Mouse (Mus musculus) lung, embryonic 14.5 days (tissue): ENCODE measurements around the gene Farp2. TPM values are rescaled to one million over a fixed set of nuclear protein-coding genes. Genes with fewer than 3 reads are reported as not detected.
"Not testable (repeated sequence)": the region's sequence is repeated elsewhere in the genome, so short reads cannot be mapped to it uniquely, and the experiment has no call there.

Source experiments
- ATAC-seq: fragments of 200-750 bp; cut with Nextera tagmentation; 2 replicates; pipeline ENCODE4 v1.8.0; 2017; ENCODE audit warnings: mild to moderate bottlenecking, moderate TSS enrichment, moderate library complexity; ENCODE audit not compliant: insufficient read depth
- DNase-seq: peaks from one replicate; pipeline ENCODE4 v3.0.0-alpha.2; 2015
- H3K27ac ChIP-seq: fragments of 300-500 bp; sonication (generic); 2 replicates; pipeline ENCODE4 v1.5.1; 2014; ENCODE audit warnings: low read depth, mild to moderate bottlenecking, moderate library complexity
- H3K27me3 ChIP-seq: fragments of 300-500 bp; sonication (generic); 2 replicates; pipeline ENCODE4 v1.6.1; 2014; ENCODE audit warnings: low read length, control low read depth; ENCODE audit not compliant: insufficient read depth
- H3K36me3 ChIP-seq: fragments of 300-500 bp; sonication (generic); 2 replicates; pipeline ENCODE4 v1.6.1; 2014; ENCODE audit warnings: control low read depth; ENCODE audit not compliant: insufficient read depth
- H3K4me1 ChIP-seq: fragments of 300-500 bp; sonication (generic); 2 replicates; pipeline ENCODE4 v1.6.1; 2014; ENCODE audit warnings: antibody characterized with exemption, control low read depth; ENCODE audit not compliant: insufficient read depth
- H3K4me2 ChIP-seq: fragments of 300-500 bp; sonication (generic); 2 replicates; pipeline ENCODE4 v1.6.1; 2014; ENCODE audit warnings: mild to moderate bottlenecking
- H3K4me3 ChIP-seq: fragments of 300-500 bp; sonication (generic); 2 replicates; pipeline ENCODE4 v1.5.1; 2014; ENCODE audit warnings: low read depth, low read length
- H3K9ac ChIP-seq: fragments of 300-500 bp; sonication (generic); 2 replicates; pipeline ENCODE4 v1.6.1; 2014
- H3K9me3 ChIP-seq: fragments of 300-500 bp; sonication (generic); 2 replicates; pipeline ENCODE4 v1.6.1; 2016; ENCODE audit warnings: low read depth, low read length, control low read depth
- CTCF ChIP-seq: IDR thresholded peaks from 2 replicates; pipeline ENCODE4 v1.5.1; 2016; ENCODE audit warnings: antibody characterized with exemption, low read depth
- WGBS: fragments of 180-500 bp; shearing (Covaris S2); extraction: QIAGEN DNeasy Blood & Tissue Kit; methylation state at CpG from one replicate; pipeline ENCODE4 v1.1.7; 2014; 5-methylcytosine and 5-hydroxymethylcytosine counted together
- polyA plus RNA-seq: library from polyadenylated mRNA; unstranded; fragments of >200 nt; fragmentation: Nextera tagmentation; extraction: Ambion mirVana; gene quantifications from 2 replicates; pipeline ENCODE4 v1.2.1, GENCODE M21; 2014

Farp2 gene
- polyA plus RNA-seq, 1 experiment from 2014 or later, result 6.8 TPM

GRCm38 (mm10) chr1:93654275-93654674 lies 142.4 kb downstream of the Farp2 start:
- DNase-seq (no peak), ATAC-seq (no peak)
- no peak overlapping the region for H3K27ac ChIP-seq
- no peak overlapping the region for H3K4me3 ChIP-seq
- no peaks in the 10 kb centered on the region for H3K4me1 ChIP-seq
- H3K9ac ChIP-seq, result no peak overlapping the region
- H3K9me3 ChIP-seq, result no peaks in the 10 kb centered on the region
- WGBS, result 27% methylated on average over 2 of the region's 2 CpGs
- no peak overlapping the region for H3K4me2 ChIP-seq
- H3K36me3 ChIP-seq, result no peaks in the 10 kb centered on the region
- H3K27me3 ChIP-seq, result no peaks in the 10 kb centered on the region
- no peak for TF ChIP-seq CTCF

- Histone ChIP-seq H3K4me2 (no peak overlapping the region), H3K9me3 (no peaks in the 10 kb centered on the region), H3K36me3 (no peaks in the 10 kb centered on the region), H3K4me3 (no peak overlapping the region), H3K9ac (no peak overlapping the region), H3K27me3 (no peaks in the 10 kb centered on the region), H3K27ac (no peak overlapping the region), H3K4me1 (no peaks in the 10 kb centered on the region)
- TF ChIP-seq CTCF, result no peak
- DNase-seq, result no peak
- WGBS, result 51% methylated on average over 2 of the region's 2 CpGs
- ATAC-seq, result no peak
These were observed 142.9 kb downstream of the Farp2 start for GRCm38 (mm10) chr1:93654798-93655197.

- H3K9ac ChIP-seq, result no peak overlapping the region
- no peak for DNase-seq
- TF ChIP-seq CTCF, result no peak
- H3K9me3 ChIP-seq, result no peaks in the 10 kb centered on the region
- H3K27me3 ChIP-seq, result no peaks in the 10 kb centered on the region
- 51% methylated on average over 7 of the region's 7 CpGs for WGBS
- no peaks in the 10 kb centered on the region for H3K36me3 ChIP-seq
- no peak overlapping the region for H3K4me3 ChIP-seq
- H3K4me1 ChIP-seq, result no peaks in the 10 kb centered on the region; the same call in 1 of the 2 replicates
- H3K27ac ChIP-seq, result no peak overlapping the region
- no peak overlapping the region for H3K4me2 ChIP-seq
- ATAC-seq, result no peak
These were observed 144.6 kb downstream of the Farp2 start for GRCm38 (mm10) chr1:93656325-93657024.

GRCm38 (mm10) chr1:93657025-93657360 lies 145.1 kb downstream of the Farp2 start:
- WGBS, result 70% methylated on average over 5 of the region's 5 CpGs
- Histone ChIP-seq H3K27me3 (no peaks in the 10 kb centered on the region), H3K4me3 (no peak overlapping the region), H3K27ac (no peak overlapping the region), H3K4me1 (no peaks in the 10 kb centered on the region; the same call in 1 of the 2 replicates), H3K36me3 (no peaks in the 10 kb centered on the region), H3K4me2 (no peak overlapping the region), H3K9ac (no peak overlapping the region), H3K9me3 (no peaks in the 10 kb centered on the region)
- ATAC-seq, result no peak
- no peak for TF ChIP-seq CTCF
- no peak for DNase-seq

GRCm38 (mm10) chr1:93658559-93658958 lies 146.7 kb downstream of the Farp2 start, which contains the start of gene Stk25:
Gene Stk25, minus strand, starts transcription at chr1:93658659.
- H3K36me3 ChIP-seq, H3K4me1 ChIP-seq, H3K4me2 ChIP-seq, H3K9ac ChIP-seq, H3K4me3 ChIP-seq, H3K9me3 ChIP-seq, ATAC-seq, DNase-seq, H3K27me3 ChIP-seq, H3K27ac ChIP-seq: not testable (repeated sequence)

- Histone ChIP-seq H3K36me3 (no peaks in the 10 kb centered on the region), H3K27me3 (no peaks in the 10 kb centered on the region), H3K9ac (no peak overlapping the region), H3K4me3 (no peak overlapping the region), H3K4me1 (no peaks in the 10 kb centered on the region), H3K9me3 (no peaks in the 10 kb centered on the region), H3K27ac (peak overlapping the region; percentile 88), H3K4me2 (peak overlapping the region; percentile 23)
- ATAC-seq, result peak; percentile 51
- WGBS, result 25% methylated on average over 13 of the region's 13 CpGs
- DNase-seq, result peak; percentile 53
- no peak for TF ChIP-seq CTCF
These were observed 156.0 kb downstream of the Farp2 start for GRCm38 (mm10) chr1:93667760-93668400.

GRCm38 (mm10) chr1:93668791-93669548 lies 157.1 kb downstream of the Farp2 start:
- WGBS, result 8% methylated on average over 17 of the region's 17 CpGs
- peak; percentile 89 for ATAC-seq

More at GRCm38 (mm10) chr1:93668791-93669548, 157.1 kb downstream of the Farp2 start:
- peak; percentile 87 for TF ChIP-seq CTCF
- Histone ChIP-seq H3K4me2 (peak overlapping the region; percentile 80), H3K27me3 (no peaks in the 10 kb centered on the region), H3K4me3 (peak overlapping the region; percentile 42), H3K9me3 (no peaks in the 10 kb centered on the region), H3K4me1 (no peaks in the 10 kb centered on the region), H3K9ac (peak overlapping the region; percentile 61), H3K27ac (peak overlapping the region; percentile 88), H3K36me3 (no peaks in the 10 kb centered on the region)
- peak; percentile 94 for DNase-seq
